Mouse (Mus musculus) spleen, adult 18-20 months (tissue): ENCODE results near the gene Krt6b.
"Not testable (repeated sequence)": the region's sequence is repeated elsewhere in the genome, so short reads cannot be mapped to it uniquely, and the experiment has no call there.

Experiments
- DNase-seq, 2 experiments: peaks; one replicate each; pipeline ENCODE4 v3.0.0; 2022; ENCODE audit warnings: mixed read lengths in 2 of 2

Gene Krt6b

GRCm38 (mm10) chr15:101680187-101680586, at the start of gene Krt6b:
Krt6b (minus strand) TSS chr15:101680287.
- no peak for DNase-seq

GRCm38 (mm10) chr15:101724686-101725085, 44.6 kb upstream of the Krt6b start:
- DNase-seq, result no peak

DNA sequence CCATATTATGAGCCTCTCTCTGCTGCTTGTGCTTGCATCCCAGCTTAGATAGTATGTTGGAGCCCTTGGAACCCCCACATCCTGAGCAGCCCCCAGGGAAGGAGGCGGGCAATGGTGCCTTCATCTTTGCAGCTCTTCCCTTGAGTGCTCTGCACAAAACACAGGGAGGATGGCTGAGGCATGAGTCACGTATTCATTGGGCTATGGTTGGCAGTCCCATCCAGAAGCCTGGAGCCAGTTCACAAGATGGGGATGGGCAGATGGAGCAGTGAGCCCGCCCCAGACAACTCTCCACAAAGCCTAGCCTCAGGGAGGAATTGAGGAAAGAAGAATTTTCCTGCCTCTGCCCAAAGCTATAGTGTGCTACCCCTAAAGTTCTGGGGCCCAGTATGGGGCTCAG, 35.7 kb upstream of the Krt6b start:
- no peak for DNase-seq

- no peak for DNase-seq
Observed at GRCm38 (mm10) chr15:101714356-101714755, 34.3 kb upstream of the Krt6b start.

GRCm38 (mm10) chr15:101713731-101714130, 33.6 kb upstream of the Krt6b start:
- no peak for DNase-seq

- no peak for DNase-seq
Observed at GRCm38 (mm10) chr15:101712720-101713119, 32.6 kb upstream of the Krt6b start, which contains the start of gene Krt5. Krt5 (minus strand) TSS chr15:101712898.

DNA sequence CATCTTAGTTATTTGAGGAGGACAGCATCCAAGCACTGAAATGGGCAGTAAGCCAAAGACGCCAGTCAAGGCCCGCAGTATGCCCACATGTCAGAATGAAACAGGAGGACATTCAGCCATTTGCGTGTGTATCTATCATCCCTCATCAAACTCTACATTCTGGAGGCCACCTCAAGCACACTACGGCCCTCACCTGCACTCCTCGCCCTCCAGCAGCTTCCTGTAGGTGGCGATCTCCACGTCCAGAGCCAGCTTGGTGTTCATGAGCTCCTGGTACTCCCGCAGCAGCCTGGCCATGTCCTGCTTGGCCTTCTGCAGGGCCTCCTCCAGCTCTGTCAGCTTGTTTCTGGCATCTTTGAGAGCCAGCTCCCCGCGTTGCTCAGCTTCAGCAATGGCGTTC, 28.6 kb upstream of the Krt6b start:
- no peak for DNase-seq

GRCm38 (mm10) chr15:101707454-101707853, 27.4 kb upstream of the Krt6b start:
- DNase-seq, result no peak

- DNase-seq, result no peak
Observed at GRCm38 (mm10) chr15:101704066-101704465, 24.0 kb upstream of the Krt6b start.

DNA sequence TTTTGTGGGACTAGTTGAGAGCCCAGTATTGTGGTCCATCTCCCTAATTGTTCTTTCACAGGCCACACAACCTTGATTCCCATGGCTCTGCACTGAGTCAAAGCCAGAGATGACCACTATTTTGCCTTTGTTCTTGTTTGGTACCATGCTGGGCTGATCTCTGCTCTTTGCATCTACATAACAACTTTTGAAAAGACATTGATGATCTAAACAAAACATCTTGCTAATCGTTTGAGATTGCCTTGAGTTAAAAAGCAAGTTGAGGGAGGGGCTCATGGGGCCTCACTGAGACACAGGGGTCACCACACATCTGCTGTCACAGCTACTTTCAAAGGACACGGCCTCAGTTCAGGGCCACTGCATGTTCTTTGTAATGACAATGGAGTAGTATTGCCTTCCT, 22.3 kb upstream of the Krt6b start:
- DNase-seq, result no peak

GRCm38 (mm10) chr15:101699866-101700265, 19.8 kb upstream of the Krt6b start:
- no peak for DNase-seq

GRCm38 (mm10) chr15:101699192-101699591, 19.1 kb upstream of the Krt6b start:
- DNase-seq, result no peak

DNA sequence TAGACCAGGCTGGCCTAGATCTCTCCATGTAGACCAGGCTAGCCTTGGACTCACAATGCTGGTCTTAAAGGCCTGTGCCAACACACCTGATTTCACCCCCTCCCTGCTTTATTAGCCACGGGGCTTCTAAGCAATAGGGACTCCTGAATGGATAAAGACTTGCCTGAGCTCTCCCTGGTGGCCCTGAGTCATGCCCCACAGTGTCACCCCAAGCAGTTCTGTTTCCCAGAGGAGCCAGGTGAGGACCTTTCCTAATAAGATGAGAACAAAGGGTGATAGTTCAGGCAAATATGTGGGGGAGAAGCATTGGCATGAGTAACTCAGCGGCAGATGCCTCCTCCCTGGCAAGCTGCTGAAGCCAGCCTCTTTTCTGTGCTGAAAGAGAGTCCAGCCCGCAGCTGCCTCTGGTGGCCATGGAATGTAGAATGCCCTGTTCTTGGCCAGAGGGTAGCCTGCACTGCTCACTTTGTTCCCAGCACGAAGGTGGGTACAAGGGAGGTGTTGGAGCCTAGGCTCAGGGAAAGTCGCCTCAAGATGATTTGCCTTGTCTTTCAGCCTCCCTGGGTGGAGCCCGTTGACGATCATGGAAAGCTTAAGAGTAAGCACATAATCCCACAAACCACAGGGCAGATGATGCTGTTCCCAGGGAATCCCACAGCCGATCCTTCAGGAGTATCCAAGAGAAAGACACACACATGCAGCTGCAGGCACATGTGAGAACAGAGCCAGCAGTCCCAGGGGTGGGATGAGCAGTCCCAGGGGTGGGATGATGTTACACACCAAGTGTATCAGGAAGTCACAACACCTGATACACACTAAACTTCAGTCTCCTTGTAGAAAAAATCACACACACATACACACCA, 17.5 kb upstream of the Krt6b start:
- no peak for DNase-seq

- DNase-seq, result no peak
Observed at GRCm38 (mm10) chr15:101694207-101694606, 14.1 kb upstream of the Krt6b start, which contains the start of gene Krt6a. Krt6a (minus strand) TSS chr15:101694307.

DNA sequence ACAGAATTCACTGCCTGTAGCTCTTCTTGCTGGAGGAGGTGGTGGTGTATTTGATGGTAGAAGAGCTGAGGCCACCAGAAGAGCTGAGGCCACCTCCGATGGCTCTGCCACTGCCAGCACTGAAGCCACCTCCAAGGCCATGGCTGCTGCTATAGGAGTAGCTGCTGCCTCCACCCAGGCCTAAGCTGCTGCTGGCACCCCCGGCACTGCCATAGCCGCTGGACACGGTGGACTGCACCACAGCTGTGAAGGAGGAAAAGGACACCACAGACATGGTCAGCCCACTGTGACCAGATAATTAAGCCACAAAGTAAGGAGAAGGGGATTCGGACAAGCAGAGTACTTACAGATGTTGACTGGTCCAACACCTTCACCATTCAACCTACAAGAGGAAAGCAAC, 10.4 kb upstream of the Krt6b start:
- not testable (repeated sequence) for DNase-seq

DNA sequence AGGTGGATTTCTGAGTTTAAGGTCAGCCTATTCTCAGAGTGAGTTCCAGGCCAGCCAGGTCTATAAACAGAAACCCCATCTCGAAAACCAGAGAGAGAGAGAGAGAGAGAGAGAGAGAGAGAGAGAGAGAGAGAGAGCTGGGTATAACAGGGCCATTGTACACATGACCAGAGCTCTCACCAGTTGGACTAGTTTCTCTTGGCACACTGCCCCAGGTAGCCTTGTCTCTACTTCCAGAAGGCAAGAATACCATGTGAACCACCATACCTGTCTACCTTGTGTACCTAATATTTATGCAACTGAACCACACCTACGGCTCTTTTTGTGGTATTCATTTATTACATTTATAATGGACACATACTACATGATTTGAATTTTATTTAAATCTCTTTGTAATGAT, 8.1 kb upstream of the Krt6b start:
- DNase-seq, result no peak

- no peak for DNase-seq
Observed at GRCm38 (mm10) chr15:101675978-101676377, 4.1 kb downstream of the Krt6b start.

DNA sequence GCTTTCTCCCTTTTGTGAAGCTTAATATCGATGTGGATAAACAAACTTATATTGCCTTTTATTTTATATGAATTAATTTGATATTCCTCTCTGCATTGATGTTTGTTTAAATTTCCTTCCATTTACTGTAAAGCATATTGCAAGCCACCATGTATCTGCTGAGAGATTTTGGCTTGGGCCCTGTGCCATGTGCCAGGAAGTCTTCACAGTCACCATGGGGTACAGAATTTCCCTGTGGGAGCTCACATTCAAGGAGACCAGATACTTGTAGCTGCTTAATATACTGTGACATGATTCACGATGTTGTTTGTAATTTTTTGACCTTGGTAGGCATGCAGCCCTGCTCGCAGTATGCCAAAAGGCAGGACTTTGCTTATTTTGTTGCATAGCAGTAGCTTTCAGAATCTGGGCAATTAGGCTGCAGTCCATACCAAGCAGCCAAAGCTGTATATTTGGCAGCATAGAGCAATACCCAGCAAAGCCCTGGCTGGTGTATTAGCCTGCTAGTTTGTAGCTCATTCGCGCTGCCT, 27.3 kb downstream of the Krt6b start:
- no peak for DNase-seq

GRCm38 (mm10) chr15:101647280-101647679, 32.8 kb downstream of the Krt6b start, which contains the start of gene Gm5478:
Gm5478 (minus strand) TSS chr15:101647380.
- DNase-seq, result no peak

DNA sequence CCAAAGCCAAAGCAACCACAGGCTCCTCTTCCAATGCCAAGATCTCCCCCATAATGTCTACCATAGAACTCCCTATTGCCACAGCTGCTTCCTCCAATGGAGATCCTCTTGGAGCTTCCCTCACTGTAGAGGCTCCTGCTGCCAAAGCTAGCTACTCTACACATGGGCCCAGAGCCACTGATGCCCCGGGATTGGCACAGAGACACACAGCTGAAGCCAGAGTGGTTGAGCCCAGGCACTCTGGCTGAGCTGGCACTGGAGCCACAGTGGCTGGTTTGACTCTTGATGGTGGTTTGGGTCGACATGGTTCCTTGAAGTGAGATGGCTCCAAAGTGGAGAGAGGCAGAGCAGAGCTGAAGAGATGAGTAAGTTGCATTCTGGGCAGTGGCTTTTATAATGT, 52.2 kb downstream of the Krt6b start, which contains the start of gene Gm5414:
Gm5414 (minus strand) TSS at position 305 of the 400 bp plus-strand sequence.
- no peak for DNase-seq
